Mouse (Mus musculus) G1E (cell line): ENCODE measurements around the gene D930020B18Rik. TPM values are rescaled to one million over a fixed set of nuclear protein-coding genes. Genes with fewer than 3 reads are reported as not detected.

Experiments
- ATAC-seq: 2 replicates; pipeline ENCODE4 v1.8.0; 2016; ENCODE audit warnings: mild to moderate bottlenecking; ENCODE audit not compliant: insufficient number of reproducible peaks, poor library complexity, low FRiP score, severe bottlenecking; ENCODE audit errors: extremely low read depth
- DNase-seq: peaks from one replicate; pipeline ENCODE4 v3.0.0; 2012; ENCODE audit warnings: low spot score
- H3K27me3 ChIP-seq: 2 replicates; pipeline ENCODE4 v1.6.1; 2012; ENCODE audit warnings: mild to moderate bottlenecking, low read length, inconsistent platforms; ENCODE audit not compliant: insufficient read depth
- H3K36me3 ChIP-seq: replicated peaks from 2 replicates; pipeline ENCODE3; 2012; ENCODE audit warnings: mild to moderate bottlenecking, inconsistent platforms
- H3K4me1 ChIP-seq: 2 replicates; pipeline ENCODE4 v1.6.1; 2012; ENCODE audit warnings: low read depth, low read length, inconsistent platforms, mixed read lengths; ENCODE audit not compliant: insufficient read depth
- H3K4me3 ChIP-seq: 2 replicates; pipeline ENCODE4 v1.5.1; 2012; ENCODE audit warnings: low read depth, mild to moderate bottlenecking, inconsistent platforms, low read length, moderate library complexity, mixed read lengths
- H3K9me3 ChIP-seq: replicated peaks from 2 replicates; pipeline ENCODE4 v1.6.1; 2012; ENCODE audit warnings: inconsistent platforms
- CTCF ChIP-seq: IDR thresholded peaks from 2 replicates; pipeline ENCODE4 v1.5.1; 2012; ENCODE audit warnings: low read depth, low read length, inconsistent platforms, mixed read lengths
- GATA1 ChIP-seq: IDR thresholded peaks from 2 replicates; pipeline ENCODE4 v1.6.1; 2012; ENCODE audit warnings: borderline replicate concordance, low read length, inconsistent platforms, mixed read lengths
- GATA2 ChIP-seq: IDR thresholded peaks from 2 replicates; pipeline ENCODE4 v1.6.1; 2012; ENCODE audit warnings: low read depth, low read length, inconsistent platforms, borderline replicate concordance
- POLR2AphosphoS5 ChIP-seq: IDR thresholded peaks from 2 replicates; pipeline ENCODE4 v1.6.1; 2012; ENCODE audit warnings: low read depth, low read length, inconsistent platforms; ENCODE audit not compliant: insufficient replicate concordance
- TAL1 ChIP-seq: conservative IDR thresholded peaks from 2 replicates; pipeline ENCODE4 v1.6.1; 2012; ENCODE audit warnings: low read depth, low read length, inconsistent platforms, mixed read lengths
- polyA plus RNA-seq: library from polyadenylated mRNA; stranded (reverse); fragments of >175 nt; gene quantifications from 2 replicates; pipeline ENCODE4 v1.2.3, GENCODE M21; 2012
- total RNA-seq, 2 experiments: library from RNA; stranded (forward) in 1 of 2; stranded (reverse) in 1 of 2; fragments of 200-1000 nt in 1 of 2; fragments of >200 nt in 1 of 2; fragmentation: Nextera tagmentation in 1 of 2; gene quantifications; 2 replicates each; pipeline ENCODE4 v1.2.3; 2014 to 2017

Gene D930020B18Rik
- total and polyA plus RNA-seq, 3 experiments, result 0.05 TPM; not detected in 2

GRCm38 (mm10) chr10:121653079-121653478 lies 11.7 kb downstream of the D930020B18Rik start:
- DNase-seq (no peak), ATAC-seq (no peak)
- H3K4me1 ChIP-seq, result no peaks in the 10 kb centered on the region
- peaks cover 4% of the 10 kb centered on the region; the same call in 1 of the 2 replicates for H3K27me3 ChIP-seq
- H3K36me3 ChIP-seq, result no peaks in the 10 kb centered on the region
- no peak overlapping the region for H3K4me3 ChIP-seq
- TF ChIP-seq TAL1, result no peak
- no peak for TF ChIP-seq CTCF
- no peak for TF ChIP-seq GATA2
- no peak for TF ChIP-seq POLR2AphosphoS5
- no peak for TF ChIP-seq GATA1
- H3K9me3 ChIP-seq, result no peaks in the 10 kb centered on the region

DNA sequence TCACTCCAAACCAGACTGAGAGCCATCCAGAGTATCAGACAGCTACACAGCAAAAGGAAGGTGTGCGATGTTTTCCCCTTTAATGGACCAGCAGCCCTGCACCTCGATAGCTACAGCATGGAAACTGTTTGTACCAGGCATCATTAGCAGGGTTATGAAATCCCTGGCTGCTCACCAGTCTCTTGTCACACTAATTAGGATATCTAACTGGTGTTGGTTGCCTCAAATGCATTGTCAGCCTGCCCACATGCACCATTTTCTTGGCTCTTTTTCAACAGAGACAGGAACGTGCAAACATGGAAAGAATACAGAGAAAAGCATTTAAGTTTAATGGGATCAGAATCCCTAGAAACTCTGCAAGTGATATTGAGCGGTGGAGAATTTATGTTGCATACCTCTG lies 14.5 kb downstream of the D930020B18Rik start:
- DNase-seq (no peak), ATAC-seq (no peak)
- Histone ChIP-seq H3K4me1 (no peaks in the 10 kb centered on the region), H3K36me3 (no peaks in the 10 kb centered on the region), H3K4me3 (no peak overlapping the region), H3K27me3 (peaks cover 4% of the 10 kb centered on the region; the same call in 1 of the 2 replicates), H3K9me3 (no peaks in the 10 kb centered on the region)
- no peak for TF ChIP-seq GATA2
- no peak for TF ChIP-seq POLR2AphosphoS5
- no peak for TF ChIP-seq CTCF

GRCm38 (mm10) chr10:121662711-121663110 lies 21.3 kb downstream of the D930020B18Rik start:
- H3K36me3 ChIP-seq, result no peaks in the 10 kb centered on the region
- ATAC-seq (no peak), DNase-seq (no peak)
- H3K27me3 ChIP-seq, result no peaks in the 10 kb centered on the region
- no peak overlapping the region for H3K4me3 ChIP-seq
- TF ChIP-seq TAL1 (no peak), CTCF (no peak), GATA2 (no peak), POLR2AphosphoS5 (no peak)
- H3K4me1 ChIP-seq, result no peaks in the 10 kb centered on the region
- no peaks in the 10 kb centered on the region for H3K9me3 ChIP-seq

- ATAC-seq, result no peak
- no peak overlapping the region for H3K4me3 ChIP-seq
- H3K9me3 ChIP-seq, result no peaks in the 10 kb centered on the region
- no peak for DNase-seq
- no peaks in the 10 kb centered on the region for H3K36me3 ChIP-seq
- no peak for TF ChIP-seq CTCF
- no peak for TF ChIP-seq POLR2AphosphoS5
- TF ChIP-seq GATA2, result no peak
- TF ChIP-seq GATA1, result no peak
- TF ChIP-seq TAL1, result no peak
- no peaks in the 10 kb centered on the region for H3K4me1 ChIP-seq
- H3K27me3 ChIP-seq, result no peaks in the 10 kb centered on the region
Observed at GRCm38 (mm10) chr10:121663599-121663998, 22.2 kb downstream of the D930020B18Rik start.

DNA sequence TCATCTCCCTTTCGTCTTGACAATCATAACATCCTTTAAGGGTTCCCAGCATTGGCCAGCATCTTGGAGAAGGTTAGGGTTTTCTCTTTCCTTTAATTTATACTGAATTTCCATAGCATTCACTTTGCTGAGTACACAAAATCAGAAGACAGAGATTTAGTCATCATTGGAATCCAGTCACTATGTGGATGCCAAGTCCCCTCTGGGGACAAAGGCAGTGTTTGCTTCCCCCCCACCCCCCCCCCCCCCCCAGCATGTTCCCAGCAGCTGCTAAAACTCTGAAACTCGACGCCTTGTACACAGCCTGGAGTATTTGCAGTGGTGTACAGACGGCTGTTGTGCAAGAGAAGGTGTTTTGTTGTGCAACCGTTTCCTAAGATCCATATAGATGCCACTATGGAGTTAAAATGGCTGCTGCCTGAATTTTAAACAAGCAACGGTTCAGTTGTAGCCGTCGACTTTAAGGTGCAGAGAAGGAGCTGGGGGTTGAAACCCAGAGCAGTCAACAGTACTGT lies 24.3 kb downstream of the D930020B18Rik start:
- no peaks in the 10 kb centered on the region for H3K4me1 ChIP-seq
- ATAC-seq (no peak), DNase-seq (no peak)
- H3K9me3 ChIP-seq, result no peaks in the 10 kb centered on the region
- H3K36me3 ChIP-seq, result no peaks in the 10 kb centered on the region
- no peaks in the 10 kb centered on the region for H3K27me3 ChIP-seq
- TF ChIP-seq CTCF (no peak), GATA2 (no peak), TAL1 (no peak), POLR2AphosphoS5 (no peak), GATA1 (no peak)
- H3K4me3 ChIP-seq, result no peak overlapping the region

DNA sequence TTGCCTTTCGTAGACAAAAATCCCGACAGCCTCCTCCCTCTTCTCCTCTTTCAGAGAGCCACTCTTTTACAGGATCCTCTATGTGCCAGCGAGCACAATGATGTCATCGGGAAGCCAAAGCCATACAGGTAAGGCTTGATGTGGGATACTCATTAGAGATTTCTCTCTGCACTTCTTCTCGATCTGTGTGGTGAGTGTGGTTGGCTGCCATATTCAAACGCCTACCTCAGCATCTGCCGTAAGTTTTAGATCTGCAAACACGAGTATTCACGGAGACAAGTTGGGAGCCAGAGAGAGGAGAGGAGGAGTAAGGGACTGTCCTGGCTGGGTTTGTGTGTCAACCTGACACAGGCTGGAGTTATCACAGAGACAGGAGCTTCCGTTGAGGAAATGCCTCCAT lies 27.7 kb downstream of the D930020B18Rik start:
- Histone ChIP-seq H3K9me3 (no peaks in the 10 kb centered on the region), H3K36me3 (no peaks in the 10 kb centered on the region), H3K4me3 (no peak overlapping the region), H3K27me3 (no peaks in the 10 kb centered on the region), H3K4me1 (no peaks in the 10 kb centered on the region)
- no peak for ATAC-seq
- TF ChIP-seq GATA1 (no peak), GATA2 (no peak), TAL1 (no peak)
- no peak for DNase-seq

DNA sequence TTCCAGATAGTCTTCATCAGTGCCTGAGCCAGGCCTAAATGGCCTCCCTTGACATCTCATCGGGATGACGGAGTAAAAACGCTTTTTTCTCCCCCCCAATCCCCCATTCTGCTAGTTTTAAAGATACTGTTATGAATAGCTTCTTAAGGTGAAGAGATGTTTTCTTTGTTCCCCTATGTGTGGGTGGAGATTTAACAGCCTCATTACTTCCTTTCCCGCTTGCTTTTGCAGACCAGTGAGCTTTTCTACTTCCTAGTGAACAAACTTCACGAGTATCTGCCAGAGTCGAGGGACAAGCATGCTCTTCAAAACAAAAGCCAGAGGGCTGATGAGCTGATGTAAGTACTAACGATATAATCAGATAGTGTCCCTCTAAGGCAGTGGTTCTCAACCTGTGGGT lies 35.6 kb downstream of the D930020B18Rik start:
- H3K9me3 ChIP-seq, result no peaks in the 10 kb centered on the region
- ATAC-seq (no peak), DNase-seq (no peak)
- H3K4me3 ChIP-seq, result no peak overlapping the region
- TF ChIP-seq POLR2AphosphoS5, result no peak
- TF ChIP-seq GATA2, result no peak
- no peak for TF ChIP-seq CTCF
- no peak for TF ChIP-seq GATA1
- no peak for TF ChIP-seq TAL1
- no peaks in the 10 kb centered on the region for H3K36me3 ChIP-seq
- H3K4me1 ChIP-seq, result no peaks in the 10 kb centered on the region
- no peaks in the 10 kb centered on the region for H3K27me3 ChIP-seq
